Mouse (Mus musculus): Measurements from ENCODE around the gene Grik4.

DNA sequence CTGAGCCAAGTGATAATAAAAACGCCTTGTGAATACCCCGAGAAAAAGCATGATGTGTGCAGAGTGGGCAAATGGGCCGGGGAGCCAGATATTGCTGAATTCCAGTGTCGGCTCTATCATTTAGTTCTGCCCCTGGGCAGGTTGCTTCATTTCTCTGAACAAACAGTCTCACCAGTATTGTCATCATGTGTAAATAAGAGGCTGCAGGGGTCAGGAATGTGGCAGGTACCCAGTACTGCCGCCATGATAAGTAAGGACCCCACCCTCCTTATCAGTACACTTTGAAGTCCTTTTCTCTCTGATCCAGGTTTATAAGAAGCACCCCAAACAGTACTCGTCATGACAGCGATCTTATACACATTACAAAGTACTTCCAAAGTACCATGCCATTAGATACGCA is 230.4 kb downstream of the Grik4 start:
- TF ChIP-seq CTCF (conservative IDR thresholded peaks at IDR 0.05; ENCODE audit: low read length) (no peak), NANOG (IDR thresholded peaks at IDR 0.05; ENCODE audit: borderline replicate concordance, low read length) (no peak)

All from E14TG2a.4 (cell line).